24 mouse cellular contexts compared by ENCODE assay signal in genomic region chr10:111013265-111013664, GRCm38 (mm10). TPM values are rescaled to one million over a fixed set of nuclear protein-coding genes. Genes with fewer than 3 reads are reported as not detected.
DNase-seq lines count a peak whose midpoint lies in the region; ATAC-seq and TF ChIP-seq lines count a peak whose summit lies in the region.
"Had no signal": no experiment of that assay in that cellular context is flagged by ENCODE, and none has a peak within 500 bp of the region (broad histone marks: within the 10 kb centered on the region; RNA-seq: fewer than 3 reads in every experiment).

No protein-coding gene starts in this region.

- TF ChIP-seq RAD21 in CH12.LX (IDR thresholded peaks at IDR 0.05; ENCODE audit: low read depth, low read length) (no peak), MEL (IDR thresholded peaks at IDR 0.05; ENCODE audit: low read depth, low read length) (no peak)

- TF ChIP-seq POLR2A in CH12.LX (IDR thresholded peaks at IDR 0.05; ENCODE audit: low read depth, low read length) (no peak), MEL (IDR thresholded peaks at IDR 0.05; ENCODE audit: control insufficient read depth in 1 of 2, insufficient read depth in 1 of 2, low read depth in 1 of 2, low read length in 2 of 2, poor library complexity in 1 of 2) (no peak)

- TF ChIP-seq EP300 in CH12.LX (IDR thresholded peaks at IDR 0.05; ENCODE audit: low read length) = no peak
- TF ChIP-seq EP300 in MEL (IDR thresholded peaks at IDR 0.05; ENCODE audit: low read depth in 1 of 2, low read length in 2 of 2) = no peak

- H3K27me3 ChIP-seq in heart, embryonic 10.5 days (ENCODE audit: insufficient read depth, poor library complexity, severe bottlenecking) = no peaks in the 10 kb centered on the region
- peaks cover 8% of the 10 kb centered on the region for H3K27me3 ChIP-seq in CH12.LX (replicated peaks)
- H3K27me3 ChIP-seq in MEL (ENCODE audit: control insufficient read depth in 1 of 2, insufficient read depth in 2 of 2, low read length in 2 of 2) = no peaks in the 10 kb centered on the region
- no peaks in the 10 kb centered on the region for H3K27me3 ChIP-seq in hindbrain, embryonic 10.5 days (ENCODE audit: insufficient read depth, poor library complexity, severe bottlenecking)
- H3K27me3 ChIP-seq: Patski had no signal

- dilution Hi-C loops in CH12.LX (cut with MboI; ENCODE audit: extremely low pct_ligation_motif_present, extremely low pct_unique_long_range_greater_than_20kb, low sequenced_read_pairs) = no loop called here

- H3K9ac ChIP-seq in CH12.LX (ENCODE audit: insufficient read depth, low read depth) (no peak overlapping the region), ES-E14 (ENCODE audit: insufficient read depth, low read depth, low read length, poor library complexity, severe bottlenecking) (no peak overlapping the region), MEL (ENCODE audit: control insufficient read depth, low read depth, low read length, poor library complexity, severe bottlenecking) (no peak overlapping the region)

- H3K4me2 ChIP-seq in CH12.LX (ENCODE audit: insufficient read depth, low read depth, poor library complexity, severe bottlenecking) = no peak overlapping the region

- ATAC-seq in erythroblast, adult 5-6 weeks (replicated peaks; ENCODE audit: low FRiP score, poor library complexity, severe bottlenecking) = no peak
- ATAC-seq: activated CD4-positive, CD25-positive, alpha-beta regulatory T cell, adult 4 months; CD4-positive, CD25-positive, alpha-beta regulatory T cell, adult 4 months; Patski had no signal

- no peak overlapping the region for H3K27ac ChIP-seq in heart, embryonic 10.5 days
- no peak overlapping the region for H3K27ac ChIP-seq in CH12.LX (ENCODE audit: insufficient read depth, low read depth)
- H3K27ac ChIP-seq in ES-E14 (ENCODE audit: insufficient read depth, low read depth, low read length, poor library complexity, severe bottlenecking) = no peak overlapping the region
- no peak overlapping the region for H3K27ac ChIP-seq in MEL (ENCODE audit: control insufficient read depth, low read depth, low read length)
- H3K27ac ChIP-seq in hindbrain, embryonic 10.5 days = no peak overlapping the region

- WGBS in heart, embryonic 10.5 days = 91% methylated on average over 3 of the region's 3 CpGs
- WGBS in hindbrain, embryonic 10.5 days = 93% methylated on average over 3 of the region's 3 CpGs

- H3K9me3 ChIP-seq in heart, embryonic 10.5 days = no peaks in the 10 kb centered on the region
- no peaks in the 10 kb centered on the region for H3K9me3 ChIP-seq in CH12.LX (replicated peaks; ENCODE audit: low read length)
- no peaks in the 10 kb centered on the region for H3K9me3 ChIP-seq in ES-E14 (ENCODE audit: control insufficient read depth, insufficient read depth, low read depth, low read length)
- H3K9me3 ChIP-seq in MEL (replicated peaks; ENCODE audit: insufficient read depth, low read length) = no peaks in the 10 kb centered on the region
- 0 out of 2 replicates have a peak, but pooled peaks cover 3% of the 10 kb centered on the region for H3K9me3 ChIP-seq in hindbrain, embryonic 10.5 days
- H3K9me3 ChIP-seq: G1E had no signal

- H3K4me3 ChIP-seq in heart, embryonic 10.5 days = no peak overlapping the region
- H3K4me3 ChIP-seq in CH12.LX (replicated peaks in 1 of 3; ENCODE audit: low read depth in 2 of 3, low read length in 2 of 3, poor library complexity in 1 of 3) (no peak overlapping the region), ES-E14 (ENCODE audit: insufficient read depth in 1 of 2, low read depth in 1 of 2, low read length in 2 of 2, poor library complexity in 1 of 2, severe bottlenecking in 1 of 2) (no peak overlapping the region), MEL (ENCODE audit: control insufficient read depth in 1 of 2, insufficient read depth in 1 of 2, low read depth in 2 of 2, low read length in 2 of 2) (no peak overlapping the region)
- H3K4me3 ChIP-seq in hindbrain, embryonic 10.5 days = no peak overlapping the region

- H3K4me1 ChIP-seq in heart, embryonic 10.5 days = no peaks in the 10 kb centered on the region; the same call in 1 of the 2 replicates
- H3K4me1 ChIP-seq in CH12.LX (ENCODE audit: control insufficient read depth in 1 of 2, insufficient read depth in 2 of 2) = peaks cover 0 to 11% of the 10 kb centered on the region in 2 experiments; a peak in 2 of 4 replicates
- peaks cover 0 to 5% of the 10 kb centered on the region in 2 experiments; a peak in 2 of 4 replicates for H3K4me1 ChIP-seq in ES-E14 (ENCODE audit: control insufficient read depth in 2 of 2, insufficient read depth in 2 of 2, low read length in 2 of 2, poor library complexity in 1 of 2)
- peaks cover 1 to 9% of the 10 kb centered on the region in 2 experiments; a peak in 3 of 4 replicates for H3K4me1 ChIP-seq in MEL (ENCODE audit: control insufficient read depth in 1 of 2, insufficient read depth in 2 of 2, low read length in 2 of 2)
- peaks cover 22% of the 10 kb centered on the region for H3K4me1 ChIP-seq in hindbrain, embryonic 10.5 days (replicated peaks)

- H3K79me2 ChIP-seq in CH12.LX (replicated peaks; ENCODE audit: control insufficient read depth, extremely low read depth, insufficient read depth, poor library complexity, severe bottlenecking) (0 out of 2 replicates have a peak, but pooled peaks cover 2% of the 10 kb centered on the region), MEL (ENCODE audit: control insufficient read depth, insufficient read depth, low read length, poor library complexity) (peaks cover 12% of the 10 kb centered on the region)

- H3K36me3 ChIP-seq in heart, embryonic 10.5 days = no peaks in the 10 kb centered on the region
- no peaks in the 10 kb centered on the region for H3K36me3 ChIP-seq in CH12.LX (replicated peaks in 1 of 2; ENCODE audit: control insufficient read depth in 1 of 2, insufficient read depth in 1 of 2, low read length in 1 of 2)
- H3K36me3 ChIP-seq in ES-E14 (ENCODE audit: control insufficient read depth, insufficient read depth, low read length, poor library complexity, severe bottlenecking) = no peaks in the 10 kb centered on the region
- peaks cover 0 to 3% of the 10 kb centered on the region in 2 experiments; a peak in 2 of 4 replicates for H3K36me3 ChIP-seq in MEL (ENCODE audit: control insufficient read depth in 1 of 2, insufficient read depth in 2 of 2, low read length in 2 of 2)
- H3K36me3 ChIP-seq in hindbrain, embryonic 10.5 days = no peaks in the 10 kb centered on the region
- H3K36me3 ChIP-seq: G1E had no signal

- DNase-seq in heart, adult 11 months = peak; percentile 48
- no peak for DNase-seq in heart, embryonic 10.5 days (ENCODE audit: low spot score)
- DNase-seq in CH12.LX (ENCODE audit: extremely low read depth) (no peak), ES-E14 (ENCODE audit: low read depth, low spot score) (no peak), MEL (ENCODE audit: low read depth, low spot score) (no peak)
- DNase-seq in hindbrain, embryonic 10.5 days (ENCODE audit: low spot score) = no peak
- DNase-seq in layer of hippocampus, adult 18-20 months (ENCODE audit: low spot score in 2 of 2) = no peak
- DNase-seq: adrenal gland, adult 2 months; adrenal gland, adult 8-10 months; adrenal gland, postnatal 10 days; adrenal gland, postnatal 14 days; adrenal gland, postnatal 25 days; adrenal gland, postnatal 36 days; B cell, adult 2 months; cerebellum, adult 11 months; cerebellum, adult 11-12 months; cerebellum, adult 18-20 months; cerebellum, adult 2 months; cerebellum, adult 8-10 months had no signal

- in situ Hi-C loops in CH12.LX (cut with MboI; ENCODE audit: low pct_ligation_motif_present, low pct_unique_long_range_greater_than_20kb, low sequenced_read_pairs) (no loop called here), ES-E14 (cut with MboI; ENCODE audit: low sequenced_read_pairs in 2 of 2, unreplicated experiment in 2 of 2) (no loop called here)

- TF ChIP-seq CTCF in CH12.LX (conservative IDR thresholded peaks at IDR 0.05 in 1 of 2, IDR thresholded peaks at IDR 0.05 in 1 of 2; ENCODE audit: low read depth in 2 of 2, low read length in 2 of 2) = no peak
- TF ChIP-seq CTCF in MEL (IDR thresholded peaks at IDR 0.05 in 2 of 3, conservative IDR thresholded peaks at IDR 0.05 in 1 of 3; ENCODE audit: control insufficient read depth in 1 of 3, insufficient read depth in 1 of 3, low read depth in 2 of 3, low read length in 3 of 3, poor library complexity in 1 of 3, severe bottlenecking in 1 of 3) = no peak

TF ChIP-seq in CH12.LX, 34 proteins besides CTCF, POLR2A, EP300 and RAD21:
- TF ChIP-seq ZNF384 (IDR thresholded peaks at IDR 0.05; ENCODE audit: low read depth, low read length) (peak; percentile 81), JUND (conservative IDR thresholded peaks at IDR 0.05; ENCODE audit: low read depth, low read length) (no peak)
TF ChIP-seq in CH12.LX: peak in this region for 1.

TF ChIP-seq in ES-E14, 5 proteins besides CTCF, POLR2A, EP300 and RAD21:
- no peak for TF ChIP-seq HCFC1 (IDR thresholded peaks at IDR 0.05; ENCODE audit: borderline replicate concordance, insufficient read depth, low read length)
- peak; percentile 76 for TF ChIP-seq ZNF384 (IDR thresholded peaks at IDR 0.05; ENCODE audit: low read depth, low read length)

TF ChIP-seq in MEL, 35 proteins besides CTCF, POLR2A, EP300 and RAD21:
- no peak for TF ChIP-seq ETS1 (IDR thresholded peaks at IDR 0.05; ENCODE audit: low read depth, low read length)
- peak; percentile 76 for TF ChIP-seq ZNF384 (IDR thresholded peaks at IDR 0.05; ENCODE audit: low read depth, low read length)

RNA-seq across cellular contexts. Expression of gene Zdhhc17, which starts 3.3 kb away (rescaled TPM):
- 20.9 and 21.7 TPM in 2 replicates for polyA plus RNA-seq in heart, embryonic 10.5 days (2016; fragmentation: Nextera tagmentation; extraction: Ambion mirVana)
- total RNA-seq in CH12.LX (2012; rRNA removed) (6.7 and 8.0 TPM in 2 replicates), CH12.LX (2014; rRNA removed) (7.3 and 7.7 TPM in 2 replicates), ES-E14 (2012; rRNA removed) (26.2 and 33.1 TPM in 2 replicates), MEL (2012; rRNA removed) (16.6 and 16.7 TPM in 2 replicates)
- polyA plus RNA-seq in CH12.LX (2012; ENCODE audit: insufficient read length, low read depth) (5.1 and 5.8 TPM in 2 replicates), MEL (2012; ENCODE audit: insufficient read depth in 1 of 2, insufficient read length in 2 of 2, low read depth in 1 of 2, low replicate concordance in 2 of 2, missing spikeins in 1 of 2) (10 to 100 TPM in 1 of 2 experiments, not detected in 1; 14.9 TPM)
- 19.9 and 54.4 TPM in 2 replicates for total RNA-seq in erythroblast, adult 5-6 weeks (2015; ENCODE audit: low replicate concordance)
- 15.8 and 18.3 TPM in 2 replicates for total RNA-seq in erythroblast, adult 5-6 weeks (2017; ENCODE audit: low replicate concordance)
- polyA plus RNA-seq in hindbrain, embryonic 10.5 days (2016; fragmentation: Nextera tagmentation; extraction: Ambion mirVana) = 29.3 and 34.8 TPM in 2 replicates
- 100 to 1,000 TPM; 102 to 107 TPM for total RNA-seq in layer of hippocampus, adult 18-20 months (2021)
